Mouse (Mus musculus): Measurements from ENCODE around the gene Banp. TPM values are rescaled to one million over a fixed set of nuclear protein-coding genes. Genes with fewer than 3 reads are reported as not detected.

The Banp gene
- polyA plus RNA-seq, 1 experiment from 2014 or later = 58.8 TPM

- WGBS = 84% methylated on average over 12 of the region's 12 CpGs
Measured at GRCm38 (mm10) chr8:122062508-122063223, 113.1 kb downstream of the Banp start.

GRCm38 (mm10) chr8:122064353-122064752 lies 114.8 kb downstream of the Banp start:
- Histone ChIP-seq H3K4me3 (no peak overlapping the region), H3K4me2 (replicated peaks) (no peak overlapping the region), H3K27me3 (no peaks in the 10 kb centered on the region), H3K4me1 (peaks cover 5% of the 10 kb centered on the region; the same call in 1 of the 2 replicates), H3K36me3 (no peaks in the 10 kb centered on the region), H3K27ac (replicated peaks) (no peak overlapping the region), H3K9ac (replicated peaks) (no peak overlapping the region), H3K9me3 (no peaks in the 10 kb centered on the region)
- ATAC-seq (ENCODE audit: low FRiP score, low read depth) = no peak
- WGBS = 78% methylated on average over 7 of the region's 7 CpGs

More at GRCm38 (mm10) chr8:122062508-122063223, 113.1 kb downstream of the Banp start:
- Histone ChIP-seq H3K36me3 (no peaks in the 10 kb centered on the region), H3K9me3 (no peaks in the 10 kb centered on the region), H3K4me2 (replicated peaks) (no peak overlapping the region), H3K9ac (replicated peaks) (no peak overlapping the region), H3K27ac (replicated peaks) (no peak overlapping the region), H3K27me3 (no peaks in the 10 kb centered on the region), H3K4me1 (peaks cover 5% of the 10 kb centered on the region; the same call in 1 of the 2 replicates), H3K4me3 (no peak overlapping the region)
- no peak for ATAC-seq (ENCODE audit: low FRiP score, low read depth)

- Histone ChIP-seq H3K27ac (replicated peaks) (no peak overlapping the region), H3K4me2 (replicated peaks) (no peak overlapping the region), H3K27me3 (0 out of 2 replicates have a peak, but pooled peaks cover 5% of the 10 kb centered on the region), H3K4me3 (no peak overlapping the region), H3K36me3 (no peaks in the 10 kb centered on the region), H3K4me1 (no peaks in the 10 kb centered on the region), H3K9ac (replicated peaks) (no peak overlapping the region), H3K9me3 (no peaks in the 10 kb centered on the region)
- 74% methylated on average over 15 of the region's 15 CpGs for WGBS
- no peak for ATAC-seq (ENCODE audit: low FRiP score, low read depth)
Measured at GRCm38 (mm10) chr8:122067783-122068505, 118.4 kb downstream of the Banp start.

GRCm38 (mm10) chr8:122068609-122069008 lies 119.1 kb downstream of the Banp start:
- no peak overlapping the region for H3K9ac ChIP-seq (replicated peaks)
- 82% methylated on average over 13 of the region's 13 CpGs for WGBS
- H3K9me3 ChIP-seq = no peaks in the 10 kb centered on the region

GRCm38 (mm10) chr8:122069281-122069680 lies 119.7 kb downstream of the Banp start:
- no peak overlapping the region for H3K27ac ChIP-seq (replicated peaks)
- no peak overlapping the region for H3K4me2 ChIP-seq (replicated peaks)
- no peak for ATAC-seq (ENCODE audit: low FRiP score, low read depth)
- no peak overlapping the region for H3K4me3 ChIP-seq
- no peaks in the 10 kb centered on the region for H3K36me3 ChIP-seq
- H3K9me3 ChIP-seq = no peaks in the 10 kb centered on the region
- H3K9ac ChIP-seq (replicated peaks) = no peak overlapping the region
- H3K4me1 ChIP-seq = no peaks in the 10 kb centered on the region
- WGBS = 89% methylated on average over 11 of the region's 11 CpGs
- H3K27me3 ChIP-seq = 0 out of 2 replicates have a peak, but pooled peaks cover 5% of the 10 kb centered on the region

More at GRCm38 (mm10) chr8:122068609-122069008, 119.1 kb downstream of the Banp start:
- no peak for ATAC-seq (ENCODE audit: low FRiP score, low read depth)
- Histone ChIP-seq H3K36me3 (no peaks in the 10 kb centered on the region), H3K27ac (replicated peaks) (no peak overlapping the region), H3K4me1 (no peaks in the 10 kb centered on the region), H3K4me2 (replicated peaks) (no peak overlapping the region), H3K4me3 (no peak overlapping the region), H3K27me3 (0 out of 2 replicates have a peak, but pooled peaks cover 5% of the 10 kb centered on the region)

GRCm38 (mm10) chr8:122071193-122071592 lies 121.6 kb downstream of the Banp start:
- WGBS = 64% methylated on average over 4 of the region's 4 CpGs

GRCm38 (mm10) chr8:122073964-122074363 lies 124.4 kb downstream of the Banp start:
- Histone ChIP-seq H3K36me3 (no peaks in the 10 kb centered on the region), H3K9me3 (no peaks in the 10 kb centered on the region), H3K9ac (replicated peaks) (no peak overlapping the region), H3K4me3 (no peak overlapping the region), H3K27me3 (peaks cover 19% of the 10 kb centered on the region), H3K4me1 (peaks cover 2% of the 10 kb centered on the region; the same call in 1 of the 2 replicates), H3K27ac (replicated peaks) (no peak overlapping the region), H3K4me2 (replicated peaks) (no peak overlapping the region)
- 83% methylated on average over 9 of the region's 9 CpGs for WGBS
- ATAC-seq (ENCODE audit: low FRiP score, low read depth) = no peak

More at GRCm38 (mm10) chr8:122071193-122071592, 121.6 kb downstream of the Banp start:
- H3K9me3 ChIP-seq = no peaks in the 10 kb centered on the region
- H3K27me3 ChIP-seq = peaks cover 9% of the 10 kb centered on the region; the same call in 1 of the 2 replicates
- ATAC-seq (ENCODE audit: low FRiP score, low read depth) = no peak
- H3K4me3 ChIP-seq = no peak overlapping the region
- H3K36me3 ChIP-seq = no peaks in the 10 kb centered on the region
- no peak overlapping the region for H3K4me2 ChIP-seq (replicated peaks)
- no peaks in the 10 kb centered on the region; the same call in 1 of the 2 replicates for H3K4me1 ChIP-seq
- H3K9ac ChIP-seq (replicated peaks) = no peak overlapping the region
- H3K27ac ChIP-seq (replicated peaks) = no peak overlapping the region

- no peak for ATAC-seq (ENCODE audit: low FRiP score, low read depth)
- Histone ChIP-seq H3K4me3 (no peak overlapping the region), H3K27me3 (peaks cover 19% of the 10 kb centered on the region), H3K4me2 (replicated peaks) (no peak overlapping the region), H3K9ac (replicated peaks) (no peak overlapping the region), H3K4me1 (peaks cover 2% of the 10 kb centered on the region; the same call in 1 of the 2 replicates), H3K36me3 (no peaks in the 10 kb centered on the region), H3K27ac (replicated peaks) (no peak overlapping the region), H3K9me3 (no peaks in the 10 kb centered on the region)
- WGBS = 89% methylated on average over 9 of the region's 9 CpGs
Measured at GRCm38 (mm10) chr8:122074442-122074841, 124.9 kb downstream of the Banp start.

GRCm38 (mm10) chr8:122074977-122075376 lies 125.4 kb downstream of the Banp start:
- no peak overlapping the region for H3K4me3 ChIP-seq
- H3K9me3 ChIP-seq = no peaks in the 10 kb centered on the region
- no peaks in the 10 kb centered on the region for H3K36me3 ChIP-seq
- peaks cover 19% of the 10 kb centered on the region for H3K27me3 ChIP-seq
- no peak overlapping the region for H3K4me2 ChIP-seq (replicated peaks)
- no peak for ATAC-seq (ENCODE audit: low FRiP score, low read depth)
- peaks cover 2% of the 10 kb centered on the region; the same call in 1 of the 2 replicates for H3K4me1 ChIP-seq
- WGBS = 88% methylated on average over 4 of the region's 4 CpGs
- H3K27ac ChIP-seq (replicated peaks) = no peak overlapping the region
- H3K9ac ChIP-seq (replicated peaks) = no peak overlapping the region

- Histone ChIP-seq H3K4me1 (peaks cover 2% of the 10 kb centered on the region; the same call in 1 of the 2 replicates), H3K27ac (replicated peaks) (no peak overlapping the region), H3K4me3 (no peak overlapping the region), H3K36me3 (no peaks in the 10 kb centered on the region), H3K27me3 (peaks cover 22% of the 10 kb centered on the region), H3K9me3 (no peaks in the 10 kb centered on the region), H3K9ac (replicated peaks) (0 out of 2 replicates have a peak overlapping the region, but pooled peaks have one; percentile 15), H3K4me2 (replicated peaks) (no peak overlapping the region)
- no peak for ATAC-seq (ENCODE audit: low FRiP score, low read depth)
- 38% methylated on average over 23 of the region's 23 CpGs for WGBS
Measured at GRCm38 (mm10) chr8:122076183-122076842, 126.8 kb downstream of the Banp start.

GRCm38 (mm10) chr8:122078321-122078720 lies 128.8 kb downstream of the Banp start:
- no peak overlapping the region for H3K9ac ChIP-seq (replicated peaks)
- peaks cover 2% of the 10 kb centered on the region; the same call in 1 of the 2 replicates for H3K4me1 ChIP-seq
- H3K4me3 ChIP-seq = no peak overlapping the region
- H3K36me3 ChIP-seq = no peaks in the 10 kb centered on the region
- H3K27me3 ChIP-seq = peaks cover 22% of the 10 kb centered on the region
- 92% methylated on average over 12 of the region's 12 CpGs for WGBS
- no peak for ATAC-seq (ENCODE audit: low FRiP score, low read depth)
- no peak overlapping the region for H3K4me2 ChIP-seq (replicated peaks)
- no peak overlapping the region for H3K27ac ChIP-seq (replicated peaks)
- H3K9me3 ChIP-seq = no peaks in the 10 kb centered on the region
